Mouse (Mus musculus): ENCODE measurements at regions not wholly inside any gene's neighbourhood (a gene's known extent, or its start where the extent isn't known, plus 50 kb on each side); places are given as distances from the start of the nearest gene placed in this dataset.

DNA sequence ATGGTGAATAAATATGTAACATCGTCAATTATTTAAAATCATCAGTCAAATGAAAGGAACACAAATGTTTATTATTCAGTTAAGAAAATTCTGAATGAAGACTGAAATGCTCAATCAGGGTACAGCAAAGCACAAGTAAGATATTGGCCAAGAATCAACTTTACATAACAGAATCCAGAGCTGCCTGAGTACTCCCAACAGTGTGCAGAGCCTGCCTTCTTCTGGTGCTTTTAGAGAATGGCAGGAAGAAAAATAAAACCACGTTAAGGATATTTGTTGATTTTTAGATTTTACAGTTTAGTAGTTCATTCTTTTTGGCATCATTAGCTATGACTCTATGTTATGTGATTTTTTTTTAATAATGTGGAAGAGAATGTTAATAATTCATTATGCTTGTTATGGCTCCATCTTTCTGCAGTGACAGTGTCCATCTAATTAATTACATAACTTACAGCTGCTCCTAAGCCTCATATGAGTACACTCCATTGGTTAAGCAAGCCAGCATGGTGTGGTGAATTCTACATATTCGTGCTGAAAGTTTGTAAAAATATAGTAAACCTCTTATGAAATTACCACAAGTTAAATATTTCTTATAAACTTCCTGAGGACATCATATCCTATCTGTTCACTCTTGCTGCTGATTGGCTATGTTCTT is 579.0 kb downstream of the Kcna4 start:
- Histone ChIP-seq H3K4me1 (ENCODE audit: control insufficient read depth, insufficient read depth, low read length) (no peaks in the 10 kb centered on the region), H3K9ac (ENCODE audit: low read depth, low read length) (no peak overlapping the region), H3K9me3 (ENCODE audit: control insufficient read depth, low read length) (no peaks in the 10 kb centered on the region), H3K4me3 (ENCODE audit: low read length) (no peak overlapping the region), H3K27ac (ENCODE audit: low read length) (no peak overlapping the region), H3K36me3 (ENCODE audit: control insufficient read depth, insufficient read depth, low read length) (no peaks in the 10 kb centered on the region), H3K27me3 (replicated peaks; ENCODE audit: control insufficient read depth, insufficient read depth, low read length) (no peaks in the 10 kb centered on the region), H3K4me2 (ENCODE audit: low read depth, low read length) (no peak overlapping the region)
- ATAC-seq: no peak
- WGBS: 46% methylated on average over 3 of the region's 3 CpGs

DNA sequence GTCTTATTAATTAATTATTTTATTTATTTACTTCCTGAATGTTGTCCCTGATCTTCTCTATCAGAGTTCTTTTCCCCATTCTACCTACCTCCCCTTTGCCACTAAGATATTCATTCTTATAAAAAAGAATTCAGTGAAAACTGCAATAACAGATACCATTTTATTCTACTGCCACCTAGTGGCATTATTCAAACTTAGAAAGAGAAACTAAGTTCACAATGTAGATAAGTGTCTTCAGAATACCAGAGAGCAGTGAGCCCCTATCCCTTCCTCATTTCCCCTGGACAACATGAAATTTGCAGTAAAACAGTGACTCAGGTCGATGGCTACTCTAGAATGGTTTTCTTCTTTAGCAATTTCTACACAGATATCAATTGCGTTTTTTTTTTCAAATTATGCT is 589.2 kb downstream of the Kcna4 start:
- Histone ChIP-seq H3K9ac (ENCODE audit: low read depth, low read length) (no peak overlapping the region), H3K4me1 (ENCODE audit: control insufficient read depth, insufficient read depth, low read length) (no peaks in the 10 kb centered on the region), H3K36me3 (ENCODE audit: control insufficient read depth, insufficient read depth, low read length) (no peaks in the 10 kb centered on the region), H3K27me3 (replicated peaks; ENCODE audit: control insufficient read depth, insufficient read depth, low read length) (no peaks in the 10 kb centered on the region), H3K9me3 (ENCODE audit: control insufficient read depth, low read length) (no peaks in the 10 kb centered on the region), H3K4me2 (ENCODE audit: low read depth, low read length) (no peak overlapping the region), H3K4me3 (ENCODE audit: low read length) (no peak overlapping the region), H3K27ac (ENCODE audit: low read length) (no peak overlapping the region)
- 27% methylated on average over 2 of the region's 2 CpGs for WGBS
- ATAC-seq: no peak

DNA sequence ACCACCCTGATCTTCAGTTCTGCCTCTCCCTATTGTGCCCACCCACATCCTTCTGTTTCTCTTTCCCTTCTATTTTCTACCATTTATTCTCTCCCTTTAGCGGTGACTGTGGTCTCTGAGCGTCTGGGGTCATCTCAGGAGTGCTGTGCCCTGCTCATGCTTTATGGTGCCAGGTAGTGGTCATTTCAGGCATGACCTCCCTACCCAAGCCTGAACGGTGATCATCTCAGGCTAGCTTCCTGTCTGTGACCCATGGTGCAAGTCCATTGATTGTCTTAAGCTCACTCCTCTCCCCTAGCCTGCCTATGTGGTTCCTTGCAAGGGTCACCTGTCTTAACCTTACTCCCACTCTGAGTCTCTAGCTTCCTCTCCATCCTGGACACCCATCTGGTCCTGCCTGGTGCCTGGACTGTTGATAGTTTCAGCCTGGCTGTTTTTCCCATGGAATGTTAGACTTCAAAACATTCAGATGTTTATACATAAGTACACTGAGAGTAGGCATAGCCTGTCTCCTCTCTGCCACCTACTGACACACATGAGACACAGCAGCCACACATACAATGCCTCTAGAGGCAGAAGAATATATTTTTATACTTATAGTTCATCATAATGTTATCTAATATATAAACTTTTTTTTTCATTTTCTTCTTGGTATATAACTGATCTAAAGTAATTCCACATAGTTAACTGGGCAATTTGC is 595.8 kb downstream of the Kcna4 start:
- ATAC-seq: no peak
- no peaks in the 10 kb centered on the region for H3K4me1 ChIP-seq (ENCODE audit: control insufficient read depth, insufficient read depth, low read length)
- no peaks in the 10 kb centered on the region for H3K36me3 ChIP-seq (ENCODE audit: control insufficient read depth, insufficient read depth, low read length)
- H3K9ac ChIP-seq (ENCODE audit: low read depth, low read length): no peak overlapping the region
- H3K27ac ChIP-seq (ENCODE audit: low read length): no peak overlapping the region
- H3K4me2 ChIP-seq (ENCODE audit: low read depth, low read length): no peak overlapping the region
- H3K27me3 ChIP-seq (replicated peaks; ENCODE audit: control insufficient read depth, insufficient read depth, low read length): no peaks in the 10 kb centered on the region
- WGBS: 85% methylated on average over 3 of the region's 3 CpGs
- no peak overlapping the region for H3K4me3 ChIP-seq (ENCODE audit: low read length)
- no peaks in the 10 kb centered on the region for H3K9me3 ChIP-seq (ENCODE audit: control insufficient read depth, low read length)

- ATAC-seq: no peak
- no peaks in the 10 kb centered on the region for H3K4me1 ChIP-seq (ENCODE audit: control insufficient read depth, insufficient read depth, low read length)
- no peaks in the 10 kb centered on the region for H3K36me3 ChIP-seq (ENCODE audit: control insufficient read depth, insufficient read depth, low read length)
- H3K9ac ChIP-seq (ENCODE audit: low read depth, low read length): no peak overlapping the region
- H3K27me3 ChIP-seq (replicated peaks; ENCODE audit: control insufficient read depth, insufficient read depth, low read length): no peaks in the 10 kb centered on the region
- H3K9me3 ChIP-seq (ENCODE audit: control insufficient read depth, low read length): no peaks in the 10 kb centered on the region
- no peak overlapping the region for H3K4me2 ChIP-seq (ENCODE audit: low read depth, low read length)
- no peak overlapping the region for H3K4me3 ChIP-seq (ENCODE audit: low read length)
- no peak overlapping the region for H3K27ac ChIP-seq (ENCODE audit: low read length)
These were observed 597.8 kb downstream of the Kcna4 start for GRCm38 (mm10) chr2:107888245-107888644.

DNA sequence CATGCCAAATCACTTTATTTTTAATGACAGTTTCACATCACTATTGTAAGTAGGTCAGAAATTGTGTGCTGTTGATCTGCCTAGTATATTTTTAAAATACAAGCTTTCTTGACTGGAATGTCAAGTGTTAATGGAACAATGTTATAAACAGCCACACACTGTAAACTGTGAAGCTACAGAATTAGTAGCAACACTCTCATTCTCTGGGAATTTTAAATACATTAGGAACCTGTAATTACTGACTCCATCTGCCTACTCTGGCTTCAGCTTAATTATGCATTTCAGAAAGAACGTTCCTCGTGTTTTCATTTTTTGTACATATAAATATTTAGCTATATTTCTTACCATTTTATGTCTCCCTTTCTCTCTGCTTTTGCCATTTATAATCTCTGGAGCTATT is 634.7 kb downstream of the Kcna4 start:
- Histone ChIP-seq H3K9me3 (ENCODE audit: control insufficient read depth, low read length) (no peaks in the 10 kb centered on the region), H3K27me3 (replicated peaks; ENCODE audit: control insufficient read depth, insufficient read depth, low read length) (no peaks in the 10 kb centered on the region), H3K27ac (ENCODE audit: low read length) (no peak overlapping the region), H3K36me3 (ENCODE audit: control insufficient read depth, insufficient read depth, low read length) (no peaks in the 10 kb centered on the region), H3K4me2 (ENCODE audit: low read depth, low read length) (no peak overlapping the region), H3K9ac (ENCODE audit: low read depth, low read length) (no peak overlapping the region), H3K4me3 (ENCODE audit: low read length) (no peak overlapping the region), H3K4me1 (ENCODE audit: control insufficient read depth, insufficient read depth, low read length) (no peaks in the 10 kb centered on the region)
- 66% methylated on average over 2 of the region's 2 CpGs for WGBS
- no peak for ATAC-seq

DNA sequence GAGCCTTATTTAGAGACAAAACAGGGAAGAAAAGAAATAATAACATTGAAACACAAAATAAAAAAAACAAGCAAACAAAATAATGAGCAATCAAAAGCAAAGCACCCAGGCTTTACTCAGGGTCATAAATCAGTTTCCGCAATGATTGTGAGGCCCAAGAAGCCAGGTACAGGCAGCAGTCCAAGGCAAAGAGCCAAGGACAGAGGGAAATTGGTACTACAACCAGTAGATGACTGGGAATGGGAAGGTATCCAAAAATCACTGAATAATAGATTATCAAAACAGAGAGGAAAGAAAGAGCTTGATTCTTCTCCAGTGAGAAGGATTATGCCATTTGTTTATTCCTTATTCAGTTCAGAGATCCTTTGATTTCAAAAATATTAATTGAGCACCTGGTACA is 636.2 kb downstream of the Kcna4 start:
- no peaks in the 10 kb centered on the region for H3K36me3 ChIP-seq (ENCODE audit: control insufficient read depth, insufficient read depth, low read length)
- no peak overlapping the region for H3K4me2 ChIP-seq (ENCODE audit: low read depth, low read length)
- WGBS: 81% methylated on average over 1 of the region's 1 CpGs
- no peaks in the 10 kb centered on the region for H3K27me3 ChIP-seq (replicated peaks; ENCODE audit: control insufficient read depth, insufficient read depth, low read length)
- ATAC-seq: no peak
- H3K4me3 ChIP-seq (ENCODE audit: low read length): no peak overlapping the region
- H3K4me1 ChIP-seq (ENCODE audit: control insufficient read depth, insufficient read depth, low read length): no peaks in the 10 kb centered on the region
- no peak overlapping the region for H3K9ac ChIP-seq (ENCODE audit: low read depth, low read length)
- no peaks in the 10 kb centered on the region for H3K9me3 ChIP-seq (ENCODE audit: control insufficient read depth, low read length)
- H3K27ac ChIP-seq (ENCODE audit: low read length): no peak overlapping the region

- WGBS: 68% methylated on average over 2 of the region's 2 CpGs
- H3K27ac ChIP-seq (ENCODE audit: low read length): no peak overlapping the region
- no peaks in the 10 kb centered on the region for H3K4me1 ChIP-seq (ENCODE audit: control insufficient read depth, insufficient read depth, low read length)
- H3K27me3 ChIP-seq (replicated peaks; ENCODE audit: control insufficient read depth, insufficient read depth, low read length): no peaks in the 10 kb centered on the region
- H3K9ac ChIP-seq (ENCODE audit: low read depth, low read length): no peak overlapping the region
- H3K36me3 ChIP-seq (ENCODE audit: control insufficient read depth, insufficient read depth, low read length): no peaks in the 10 kb centered on the region
- no peak overlapping the region for H3K4me2 ChIP-seq (ENCODE audit: low read depth, low read length)
- H3K9me3 ChIP-seq (ENCODE audit: control insufficient read depth, low read length): no peaks in the 10 kb centered on the region
- H3K4me3 ChIP-seq (ENCODE audit: low read length): no peak overlapping the region
- ATAC-seq: no peak
These were observed 644.9 kb downstream of the Kcna4 start for GRCm38 (mm10) chr2:107935336-107935735.

- H3K4me2 ChIP-seq (ENCODE audit: low read depth, low read length): no peak overlapping the region
- H3K27ac ChIP-seq (ENCODE audit: low read length): no peak overlapping the region
- H3K9me3 ChIP-seq (ENCODE audit: control insufficient read depth, low read length): no peaks in the 10 kb centered on the region
- no peak for ATAC-seq
- no peaks in the 10 kb centered on the region for H3K36me3 ChIP-seq (ENCODE audit: control insufficient read depth, insufficient read depth, low read length)
- no peak overlapping the region for H3K4me3 ChIP-seq (ENCODE audit: low read length)
- H3K9ac ChIP-seq (ENCODE audit: low read depth, low read length): no peak overlapping the region
- H3K4me1 ChIP-seq (ENCODE audit: control insufficient read depth, insufficient read depth, low read length): no peaks in the 10 kb centered on the region
- WGBS: 73% methylated on average over 2 of the region's 2 CpGs
- H3K27me3 ChIP-seq (replicated peaks; ENCODE audit: control insufficient read depth, insufficient read depth, low read length): no peaks in the 10 kb centered on the region
These were observed 645.3 kb downstream of the Kcna4 start for GRCm38 (mm10) chr2:107935775-107936174.

DNA sequence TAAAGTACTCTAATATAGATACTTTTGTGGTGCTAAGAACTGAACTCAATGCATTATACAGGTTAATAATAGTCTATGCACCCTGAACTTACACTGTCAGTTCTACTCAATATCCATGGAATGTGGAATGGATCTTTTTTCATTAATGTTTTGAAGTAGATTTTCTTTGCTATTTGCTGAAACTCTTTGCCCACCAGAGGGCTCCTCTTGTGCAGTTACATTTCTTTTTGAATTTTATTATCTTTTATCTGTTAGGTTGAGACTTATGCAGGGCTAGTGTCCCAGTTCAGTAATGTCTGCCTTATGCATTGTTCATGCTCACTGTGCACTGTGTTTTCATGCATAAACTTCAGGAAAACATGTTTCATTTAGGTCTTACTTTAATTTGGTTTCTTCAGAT is 650.9 kb downstream of the Kcna4 start:
- Histone ChIP-seq H3K9ac (ENCODE audit: low read depth, low read length) (no peak overlapping the region), H3K4me3 (ENCODE audit: low read length) (no peak overlapping the region)
- no peak for ATAC-seq

More for the DNA sequence above, 650.9 kb downstream of the Kcna4 start:
- Histone ChIP-seq H3K27me3 (replicated peaks; ENCODE audit: control insufficient read depth, insufficient read depth, low read length) (no peaks in the 10 kb centered on the region), H3K9me3 (ENCODE audit: control insufficient read depth, low read length) (no peaks in the 10 kb centered on the region), H3K4me2 (ENCODE audit: low read depth, low read length) (no peak overlapping the region), H3K36me3 (ENCODE audit: control insufficient read depth, insufficient read depth, low read length) (no peaks in the 10 kb centered on the region), H3K27ac (ENCODE audit: low read length) (no peak overlapping the region), H3K4me1 (ENCODE audit: control insufficient read depth, insufficient read depth, low read length) (no peaks in the 10 kb centered on the region)

Data from intestine, embryonic 16.5 days (tissue).